Mouse (Mus musculus) cerebellum, adult (tissue): ENCODE measurements around the gene Stap1.

Experiments
- ATAC-seq: cut with Nextera tagmentation; 2 replicates; pipeline ENCODE4 v1.9.2; 2017; ENCODE audit warnings: mild to moderate bottlenecking, moderate library complexity, mixed read lengths; ENCODE audit not compliant: insufficient number of reproducible peaks, low FRiP score, low TSS enrichment

The Stap1 gene

DNA sequence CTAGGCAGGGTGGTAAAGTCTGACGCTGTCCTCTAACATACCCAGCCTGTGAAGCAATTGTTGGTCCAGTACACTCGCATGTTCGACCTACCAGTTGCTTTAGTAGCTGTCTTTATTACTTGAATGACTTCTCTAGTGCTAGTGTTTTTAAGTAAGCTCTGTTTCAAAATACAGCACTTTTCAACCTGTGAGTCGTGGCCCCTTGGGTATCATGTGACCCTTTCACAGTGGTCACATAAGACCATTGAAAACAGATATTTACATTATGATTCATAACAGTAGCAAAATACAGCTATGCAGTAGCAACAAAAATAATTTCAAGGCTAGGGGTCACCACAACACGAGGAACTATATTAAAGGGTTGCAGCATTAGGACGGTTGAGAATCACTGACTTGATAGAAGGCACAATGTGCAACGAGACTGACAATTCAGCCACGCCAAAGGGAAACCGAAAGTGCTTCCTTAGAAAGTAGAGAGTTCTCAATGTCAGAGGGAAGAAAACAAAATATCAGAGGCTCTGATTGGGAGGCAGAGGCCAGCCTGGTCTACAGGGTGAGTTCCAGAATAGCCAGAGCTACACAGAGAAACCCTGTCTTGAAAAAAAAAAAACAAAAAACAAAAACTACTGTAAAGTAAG, 47.0 kb downstream of the Stap1 start:
- ATAC-seq = no peak

DNA sequence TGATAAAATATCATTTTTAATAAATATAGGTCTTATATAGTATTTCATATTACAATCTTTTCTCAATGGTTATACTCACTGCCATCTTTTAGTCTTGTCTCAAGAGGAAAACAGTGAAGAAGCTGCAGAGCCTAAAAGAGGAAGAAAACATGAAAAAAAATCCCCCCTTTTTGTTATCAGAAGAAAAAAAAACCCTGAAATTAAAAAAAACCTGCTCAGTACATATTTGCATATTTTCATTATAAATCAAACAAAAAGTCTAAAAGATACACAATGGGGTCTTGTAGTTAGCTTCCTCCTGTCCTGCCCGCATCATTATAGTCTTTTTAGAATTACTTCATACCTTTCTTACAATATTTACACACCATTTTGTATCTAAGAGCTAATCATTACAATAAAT, 57.2 kb downstream of the Stap1 start:
- ATAC-seq = no peak

DNA sequence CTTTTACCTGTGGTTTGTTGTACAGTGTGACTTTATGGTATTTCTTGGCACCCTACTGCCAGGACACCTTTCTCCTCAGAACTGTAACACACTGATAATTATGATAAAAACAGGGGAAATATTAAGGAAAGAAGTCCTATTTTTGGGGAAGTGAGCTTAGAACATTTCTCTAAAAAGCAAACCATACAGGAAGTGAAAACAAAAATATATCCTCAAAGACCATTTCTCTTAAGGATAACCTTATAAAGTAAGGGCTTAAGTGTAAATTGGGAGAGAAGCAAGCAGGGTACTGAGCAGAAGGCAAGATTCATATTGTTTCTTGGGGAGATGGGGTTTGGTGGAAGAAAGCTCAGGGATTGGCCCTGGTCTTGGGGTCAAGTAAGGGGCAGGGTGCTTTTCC, 58.3 kb downstream of the Stap1 start:
- ATAC-seq = no peak
